Mouse (Mus musculus): ENCODE results near the gene Zfp57.
"Not testable (repeated sequence)": the region's sequence is repeated elsewhere in the genome, so short reads cannot be mapped to it uniquely, and the experiment has no call there.

The Zfp57 gene

GRCm38 (mm10) chr17:36995448-36995847 is 5.5 kb upstream of the Zfp57 start:
- DNase-seq (ENCODE audit: low read depth, low spot score) = no peak

GRCm38 (mm10) chr17:36997033-36997735 is 3.8 kb upstream of the Zfp57 start:
- DNase-seq (ENCODE audit: low read depth, low spot score) = peak; percentile 12

- no peak for DNase-seq (ENCODE audit: low read depth, low spot score)
Measured at GRCm38 (mm10) chr17:36998477-36998876, 2.5 kb upstream of the Zfp57 start.

GRCm38 (mm10) chr17:37002364-37003330 is 1.7 kb downstream of the Zfp57 start:
- peak; percentile 75 for DNase-seq (ENCODE audit: low read depth, low spot score)

- DNase-seq (ENCODE audit: low read depth, low spot score) = no peak
Measured at GRCm38 (mm10) chr17:37003366-37003765, 2.4 kb downstream of the Zfp57 start.

GRCm38 (mm10) chr17:37008161-37008560 is 7.2 kb downstream of the Zfp57 start:
- no peak for DNase-seq (ENCODE audit: low read depth, low spot score)

- no peak for DNase-seq (ENCODE audit: low read depth, low spot score)
Measured at GRCm38 (mm10) chr17:37009460-37010042, 8.6 kb downstream of the Zfp57 start.

GRCm38 (mm10) chr17:37011719-37012118 is 10.8 kb downstream of the Zfp57 start:
- DNase-seq (ENCODE audit: low read depth, low spot score) = no peak

GRCm38 (mm10) chr17:37012141-37012540 is 11.2 kb downstream of the Zfp57 start:
- no peak for DNase-seq (ENCODE audit: low read depth, low spot score)

GRCm38 (mm10) chr17:37016333-37016732 is 15.4 kb downstream of the Zfp57 start:
- DNase-seq (ENCODE audit: low read depth, low spot score) = no peak

- no peak for DNase-seq (ENCODE audit: low read depth, low spot score)
Measured at GRCm38 (mm10) chr17:37018328-37018727, 17.4 kb downstream of the Zfp57 start.

GRCm38 (mm10) chr17:37019242-37019641 is 18.3 kb downstream of the Zfp57 start:
- not testable (repeated sequence) for DNase-seq (ENCODE audit: low read depth, low spot score)

GRCm38 (mm10) chr17:37022628-37023576 is 21.9 kb downstream of the Zfp57 start, which contains the start of gene Mog:
Mog (minus strand) TSS chr17:37023398.
- DNase-seq (ENCODE audit: low read depth, low spot score) = no peak

- no peak for DNase-seq (ENCODE audit: low read depth, low spot score)
Measured at GRCm38 (mm10) chr17:37026425-37026824, 25.5 kb downstream of the Zfp57 start.

- DNase-seq (ENCODE audit: low read depth, low spot score) = no peak
Measured at GRCm38 (mm10) chr17:37027486-37027885, 26.5 kb downstream of the Zfp57 start.

- DNase-seq (ENCODE audit: low read depth, low spot score) = no peak
Measured at GRCm38 (mm10) chr17:37028212-37028611, 27.2 kb downstream of the Zfp57 start.

- DNase-seq (ENCODE audit: low read depth, low spot score) = peak; percentile 93
Measured at GRCm38 (mm10) chr17:37028683-37029120, 27.7 kb downstream of the Zfp57 start.

- DNase-seq (ENCODE audit: low read depth, low spot score) = no peak
Measured at GRCm38 (mm10) chr17:37029162-37029561, 28.2 kb downstream of the Zfp57 start.

GRCm38 (mm10) chr17:37039127-37039894 is 38.3 kb downstream of the Zfp57 start:
- no peak for DNase-seq (ENCODE audit: low read depth, low spot score)

- DNase-seq (ENCODE audit: low read depth, low spot score) = no peak
Measured at GRCm38 (mm10) chr17:37044651-37045244, 43.8 kb downstream of the Zfp57 start.

Measured in brain, embryonic 18.5 days (tissue).